9 mouse cellular contexts compared by ENCODE assay signal in genomic region chr9:72653533-72653932, GRCm38 (mm10). TPM values are rescaled to one million over a fixed set of nuclear protein-coding genes. Genes with fewer than 3 reads are reported as not detected.
A peak's percentile ranks its signal among the peaks of the same experiment; 100 is the strongest.
DNase-seq lines count a peak whose midpoint lies in the region; ATAC-seq and TF ChIP-seq lines count a peak whose summit lies in the region.
"Had no signal": no experiment of that assay in that cellular context is flagged by ENCODE, and none has a peak within 500 bp of the region (broad histone marks: within the 10 kb centered on the region; RNA-seq: fewer than 3 reads in every experiment).

No protein-coding gene starts in this region.

- H3K4me3 ChIP-seq in forebrain, embryonic 10.5 days, result 0 out of 2 replicates have a peak overlapping the region, but pooled peaks have one; percentile 10
- no peak overlapping the region for H3K4me3 ChIP-seq in forebrain, embryonic 13.5 days
- H3K4me3 ChIP-seq in lung, embryonic 14.5 days (ENCODE audit: low read depth, low read length), result no peak overlapping the region
- H3K4me3 ChIP-seq in lung, adult 2 months (replicated peaks; ENCODE audit: extremely low read depth, low read depth, low read length), result no peak overlapping the region
- H3K4me3 ChIP-seq in heart, embryonic 12.5 days, result no peak overlapping the region
- no peak overlapping the region for H3K4me3 ChIP-seq in myocyte
- H3K4me3 ChIP-seq in layer of hippocampus, adult 2 months, result no peak overlapping the region

- no peaks in the 10 kb centered on the region for H3K36me3 ChIP-seq in forebrain, embryonic 10.5 days (replicated peaks)
- no peaks in the 10 kb centered on the region for H3K36me3 ChIP-seq in forebrain, embryonic 13.5 days (ENCODE audit: poor library complexity, severe bottlenecking)
- no peaks in the 10 kb centered on the region for H3K36me3 ChIP-seq in lung, embryonic 14.5 days (ENCODE audit: insufficient read depth)
- H3K36me3 ChIP-seq in heart, embryonic 12.5 days, result no peaks in the 10 kb centered on the region
- H3K36me3 ChIP-seq in myocyte (ENCODE audit: control insufficient read depth, insufficient read depth), result no peaks in the 10 kb centered on the region

- peak overlapping the region; percentile 85 for H3K27ac ChIP-seq in forebrain, embryonic 10.5 days
- no peak overlapping the region for H3K27ac ChIP-seq in forebrain, embryonic 13.5 days
- H3K27ac ChIP-seq in lung, embryonic 14.5 days (ENCODE audit: low read depth), result peak overlapping the region; percentile 81
- peak overlapping the region; percentile 73 for H3K27ac ChIP-seq in heart, embryonic 12.5 days (ENCODE audit: poor library complexity, severe bottlenecking)
- H3K27ac ChIP-seq in layer of hippocampus, adult 2 months, result no peak overlapping the region

- 0 out of 2 replicates have a peak, but pooled peaks have one; percentile 16 for TF ChIP-seq CTCF in lung, embryonic 14.5 days (IDR thresholded peaks at IDR 0.05; ENCODE audit: low read depth)
- TF ChIP-seq CTCF in lung, adult 2 months (IDR thresholded peaks at IDR 0.05; ENCODE audit: insufficient read depth, low read length), result no peak
- TF ChIP-seq CTCF in layer of hippocampus, adult 2 months (conservative IDR thresholded peaks at IDR 0.05), result no peak

- peaks cover 52% of the 10 kb centered on the region for H3K4me1 ChIP-seq in forebrain, embryonic 10.5 days
- H3K4me1 ChIP-seq in forebrain, embryonic 13.5 days, result peaks cover 14% of the 10 kb centered on the region
- H3K4me1 ChIP-seq in lung, embryonic 14.5 days (ENCODE audit: insufficient read depth), result peaks cover 13% of the 10 kb centered on the region
- peaks cover 6% of the 10 kb centered on the region; the same call in 1 of the 2 replicates for H3K4me1 ChIP-seq in lung, adult 2 months (ENCODE audit: control insufficient read depth, insufficient read depth, low read length)
- H3K4me1 ChIP-seq in heart, embryonic 12.5 days (replicated peaks), result peaks cover 45% of the 10 kb centered on the region

- no peak for TF ChIP-seq POLR2A in lung, adult 2 months (IDR thresholded peaks at IDR 0.05; ENCODE audit: borderline replicate concordance, extremely low read depth, low read depth, low read length)
- TF ChIP-seq POLR2A in myocyte (IDR thresholded peaks at IDR 0.05; ENCODE audit: insufficient read length, low read depth), result no peak

- DNase-seq in forebrain, embryonic 10.5 days (ENCODE audit: extremely low spot score, low spot score), result no peak
- DNase-seq in lung, embryonic 14.5 days, result peak; percentile 58
- no peak for DNase-seq in lung, adult 2 months
- no peak for DNase-seq in left cerebral cortex, adult 9 months (ENCODE audit: low spot score in 2 of 2)
- DNase-seq in layer of hippocampus, adult 2 months (ENCODE audit: low spot score in 2 of 2), result no peak
- DNase-seq: cerebellum, adult 11-12 months had no signal

- no peak overlapping the region for H3ac ChIP-seq in myocyte (ENCODE audit: control insufficient read depth, insufficient read length)

- no peak overlapping the region for H3K9ac ChIP-seq in forebrain, embryonic 13.5 days
- H3K9ac ChIP-seq in lung, embryonic 14.5 days, result 0 out of 2 replicates have a peak overlapping the region, but pooled peaks have one; percentile 13
- H3K9ac ChIP-seq in heart, embryonic 12.5 days, result 0 out of 2 replicates have a peak overlapping the region, but pooled peaks have one; percentile 20

- H3K27me3 ChIP-seq in forebrain, embryonic 10.5 days (ENCODE audit: poor library complexity, severe bottlenecking), result no peaks in the 10 kb centered on the region
- H3K27me3 ChIP-seq in forebrain, embryonic 13.5 days, result no peaks in the 10 kb centered on the region
- H3K27me3 ChIP-seq in lung, embryonic 14.5 days (ENCODE audit: insufficient read depth, low read length), result no peaks in the 10 kb centered on the region
- H3K27me3 ChIP-seq in heart, embryonic 12.5 days (replicated peaks), result no peaks in the 10 kb centered on the region
- H3K27me3 ChIP-seq in myocyte (ENCODE audit: control insufficient read depth, insufficient read depth, insufficient read length), result no peaks in the 10 kb centered on the region

- no peaks in the 10 kb centered on the region for H3K79me2 ChIP-seq in myocyte (ENCODE audit: control insufficient read depth, insufficient read depth)

- no peak for ATAC-seq in forebrain, embryonic 13.5 days
- peak; percentile 21; the same call in 1 of the 2 replicates for ATAC-seq in lung, embryonic 14.5 days (ENCODE audit: insufficient read depth)
- no peak for ATAC-seq in heart, embryonic 12.5 days (ENCODE audit: insufficient number of reproducible peaks, low FRiP score)

- no peaks in the 10 kb centered on the region for H3K9me3 ChIP-seq in forebrain, embryonic 10.5 days
- no peaks in the 10 kb centered on the region for H3K9me3 ChIP-seq in forebrain, embryonic 13.5 days (replicated peaks)
- H3K9me3 ChIP-seq in lung, embryonic 14.5 days (ENCODE audit: low read depth, low read length), result no peaks in the 10 kb centered on the region
- H3K9me3 ChIP-seq in heart, embryonic 12.5 days (replicated peaks), result no peaks in the 10 kb centered on the region

- WGBS in forebrain, embryonic 10.5 days, result 63% methylated on average over 4 of the region's 4 CpGs
- 47% methylated on average over 4 of the region's 4 CpGs for WGBS in forebrain, embryonic 13.5 days
- WGBS in lung, embryonic 14.5 days, result 21% methylated on average over 4 of the region's 4 CpGs
- WGBS in lung, adult 2 months, result 49% methylated on average over 4 of the region's 4 CpGs
- 64% methylated on average over 4 of the region's 4 CpGs for WGBS in heart, embryonic 12.5 days

- H3K4me2 ChIP-seq in forebrain, embryonic 13.5 days, result no peak overlapping the region
- peak overlapping the region; percentile 44 for H3K4me2 ChIP-seq in lung, embryonic 14.5 days
- H3K4me2 ChIP-seq in heart, embryonic 12.5 days, result peak overlapping the region; percentile 47
- H3K4me2 ChIP-seq in myocyte (ENCODE audit: low read depth), result peak overlapping the region; percentile 72

TF ChIP-seq in myocyte, 11 proteins besides CTCF, POLR2A, EP300 and RAD21:
- TF ChIP-seq MYOG (IDR thresholded peaks at IDR 0.05; ENCODE audit: control insufficient read depth in 1 of 3, insufficient read depth in 1 of 3, insufficient read length in 2 of 3, low read depth in 2 of 3) (peak in 2 of 3 experiments; percentile 51 to 76), POLR2AphosphoS2 (IDR thresholded peaks at IDR 0.05; ENCODE audit: insufficient read length, low read depth) (no peak), TCF3 (IDR thresholded peaks at IDR 0.05; ENCODE audit: insufficient read length, low read depth) (no peak), MYOD1 (IDR thresholded peaks at IDR 0.05; ENCODE audit: control insufficient read depth in 1 of 3, insufficient read length in 2 of 3, low read depth in 2 of 3) (peak in 2 of 3 experiments; percentile 58 to 63), TCF12 (IDR thresholded peaks at IDR 0.05; ENCODE audit: insufficient read depth, poor library complexity, severe bottlenecking) (peak; percentile 17), CEBPB (IDR thresholded peaks at IDR 0.05; ENCODE audit: insufficient read depth, poor library complexity, severe bottlenecking) (no peak)
TF ChIP-seq in myocyte: peak in this region for 3.

RNA-seq across cellular contexts. Expression of gene Nedd4, which starts 8.6 kb away (rescaled TPM):
- polyA plus RNA-seq in forebrain, embryonic 10.5 days (2016; fragmentation: Nextera tagmentation; extraction: Ambion mirVana), result 634 and 643 TPM in 2 replicates
- 552 and 600 TPM in 2 replicates for polyA plus RNA-seq in forebrain, embryonic 13.5 days (2015; fragmentation: Nextera tagmentation; extraction: Ambion mirVana)
- polyA plus RNA-seq in lung, embryonic 14.5 days (2014; fragmentation: Nextera tagmentation; extraction: Ambion mirVana), result 802 and 805 TPM in 2 replicates
- polyA plus RNA-seq in lung, adult 2 months (2012; rRNA removed), result 98.5 and 165 TPM in 2 replicates
- 624 and 643 TPM in 2 replicates for polyA plus RNA-seq in heart, embryonic 12.5 days (2016; fragmentation: Nextera tagmentation; extraction: Ambion mirVana)
- 195 TPM for polyA plus RNA-seq in myocyte (2012; fragmentation: generic; extraction: Trizol)
- total RNA-seq in layer of hippocampus, adult 2 months (2021), result 100 to 1,000 TPM; 298 to 301 TPM

Comparison
In these comparisons a context has a peak if more than half of its experiments do, and no peak if none do; other contexts are left out.
1. H3K27ac ChIP-seq: peak in forebrain, embryonic 10.5 days (single experiment), lung, embryonic 14.5 days (single experiment) and heart, embryonic 12.5 days (single experiment); none in forebrain, embryonic 13.5 days (single experiment) and layer of hippocampus, adult 2 months (single experiment).